Mouse (Mus musculus) heart, adult 9 months (tissue): ENCODE measurements at regions not wholly inside any gene's neighbourhood (a gene's known extent, or its start where the extent isn't known, plus 50 kb on each side); places are given as distances from the start of the nearest gene placed in this dataset.

Experiments used
- DNase-seq, 2 experiments: peaks; one replicate each; pipeline ENCODE4 v3.0.0; 2022; ENCODE audit warnings: low spot score in 2 of 2

GRCm38 (mm10) chr17:45291052-45291451 lies 142.5 kb downstream of the Cdc5l start:
- DNase-seq, result no peak

- DNase-seq, result no peak
Measured at GRCm38 (mm10) chr17:45285621-45286189, 147.8 kb downstream of the Cdc5l start.

DNA sequence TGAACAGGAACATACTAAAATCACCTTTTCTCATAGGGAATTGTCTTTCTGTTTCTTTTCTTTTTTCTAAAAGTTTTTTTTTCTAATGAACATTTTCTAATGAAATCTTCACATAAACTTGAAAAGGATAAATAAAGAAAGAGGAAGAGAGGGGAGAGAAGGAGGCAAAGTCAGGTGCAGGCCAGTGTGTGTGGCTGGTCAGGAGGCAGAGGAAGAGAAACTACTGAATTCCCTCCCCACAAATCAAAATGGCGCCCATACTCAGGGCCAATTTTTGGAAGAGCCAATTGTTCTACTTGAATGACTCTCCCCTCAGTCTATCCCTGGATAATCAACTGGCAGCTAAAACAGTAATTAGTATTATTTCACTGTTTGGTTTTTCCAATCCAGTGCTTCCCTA lies 152.0 kb downstream of the Cdc5l start:
- DNase-seq, result no peak

- no peak for DNase-seq
Measured at GRCm38 (mm10) chr17:45279811-45280205, 153.7 kb downstream of the Cdc5l start.

- no peak for DNase-seq
Measured at GRCm38 (mm10) chr17:45279075-45279810, 154.3 kb downstream of the Cdc5l start.

DNA sequence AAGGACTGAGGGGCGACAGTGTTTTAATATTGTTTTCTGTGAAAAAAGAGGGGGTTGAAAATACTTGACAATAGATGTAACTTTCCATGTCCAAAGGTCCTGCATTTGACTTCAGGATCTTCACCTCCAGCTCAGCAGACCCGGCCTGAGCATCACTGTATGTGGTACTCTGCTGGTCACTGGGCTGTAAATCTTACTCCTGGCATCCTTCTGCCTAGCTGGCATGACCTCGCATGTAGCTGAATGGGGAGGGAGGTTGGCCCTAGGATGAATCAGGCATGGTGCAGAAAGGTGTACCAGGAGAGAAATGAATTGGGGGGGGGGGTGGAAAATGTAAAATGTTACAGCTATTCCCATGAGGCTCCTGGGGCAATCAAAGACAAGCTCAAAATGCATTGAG lies 156.0 kb downstream of the Cdc5l start:
- no peak for DNase-seq

- no peak for DNase-seq
Measured at GRCm38 (mm10) chr17:45276686-45277405, 156.7 kb downstream of the Cdc5l start.

DNA sequence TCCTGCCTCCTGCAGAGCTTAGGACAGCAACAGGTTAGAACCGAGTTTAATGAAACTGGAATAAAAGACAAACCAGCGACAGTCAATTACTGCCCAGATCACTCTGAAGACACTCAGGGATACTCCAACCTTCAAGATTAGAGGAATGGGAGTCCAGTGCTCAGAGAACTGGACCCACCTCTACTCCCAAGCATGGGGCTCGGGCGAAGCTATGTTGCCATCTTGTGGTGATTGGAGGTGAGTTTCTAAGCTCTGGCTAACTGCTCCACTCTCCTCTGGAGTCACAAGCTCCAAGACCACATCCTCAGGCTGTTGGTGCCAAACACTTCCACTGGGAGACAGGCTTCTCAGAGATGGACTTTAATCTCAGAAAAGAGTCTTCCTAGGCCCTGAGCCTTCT lies 158.6 kb downstream of the Cdc5l start:
- no peak for DNase-seq

DNA sequence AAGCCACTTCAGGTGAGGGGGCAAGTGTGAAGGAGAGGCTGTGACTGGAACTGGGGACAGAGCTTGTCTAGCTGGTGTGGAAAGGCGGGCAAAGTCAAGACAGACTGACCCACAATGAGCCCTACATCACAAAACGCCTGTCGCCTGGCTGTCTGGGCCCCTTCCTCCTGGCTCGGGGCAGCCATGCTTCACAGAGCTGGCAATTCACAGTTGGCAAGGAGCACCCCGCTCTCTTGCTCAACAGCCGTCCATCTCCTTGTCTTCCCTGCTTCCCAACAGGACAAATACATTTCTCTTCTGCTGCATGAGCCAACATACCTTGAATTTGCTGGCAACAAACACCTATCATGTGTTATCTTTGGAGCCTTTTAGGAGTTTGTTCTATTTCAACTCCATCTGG lies 166.8 kb downstream of the Cdc5l start:
- DNase-seq, result no peak

DNA sequence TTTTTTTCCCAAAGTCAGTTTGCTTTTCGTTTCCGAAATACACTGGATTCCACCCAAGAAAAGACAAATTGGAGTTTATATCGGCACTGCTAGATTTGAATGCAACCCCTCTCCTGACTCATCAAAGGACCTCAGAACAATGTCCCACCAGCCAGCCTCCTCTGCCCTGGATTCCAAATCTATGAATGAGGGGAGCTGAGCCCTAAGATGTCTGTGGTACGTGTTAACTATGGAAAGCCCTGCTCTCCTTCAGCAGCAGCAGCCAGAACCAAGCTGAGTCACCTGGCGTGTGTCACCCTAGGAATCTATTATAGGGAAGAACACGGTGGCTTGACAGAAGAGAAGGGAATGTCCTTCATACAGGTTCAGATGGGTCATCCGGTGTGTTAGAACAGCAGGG lies 167.9 kb downstream of the Cdc5l start:
- no peak for DNase-seq

DNA sequence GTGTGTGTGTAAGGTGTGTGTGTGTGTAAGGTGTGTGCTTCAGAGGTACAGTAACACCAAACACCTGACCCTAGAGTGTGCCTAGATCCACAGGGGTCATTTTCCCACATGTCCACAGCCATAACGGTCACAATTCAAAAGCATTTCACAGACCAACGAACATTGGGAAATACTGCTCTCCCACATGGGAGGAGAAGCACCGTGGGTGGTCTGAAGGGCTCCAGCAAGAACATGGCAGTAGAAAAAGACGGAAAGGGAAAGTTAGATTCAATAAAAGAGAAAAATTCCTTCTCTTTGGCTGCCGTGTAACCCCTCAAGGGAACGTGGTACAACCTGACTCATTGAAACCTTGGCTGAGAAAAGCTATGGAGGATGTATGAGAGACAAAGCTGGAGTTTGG lies 169.1 kb downstream of the Cdc5l start:
- DNase-seq, result no peak

- peak in 1 of 2 experiments; percentile 8 for DNase-seq
Measured at GRCm38 (mm10) chr17:45260421-45260820, 173.1 kb downstream of the Cdc5l start.

DNA sequence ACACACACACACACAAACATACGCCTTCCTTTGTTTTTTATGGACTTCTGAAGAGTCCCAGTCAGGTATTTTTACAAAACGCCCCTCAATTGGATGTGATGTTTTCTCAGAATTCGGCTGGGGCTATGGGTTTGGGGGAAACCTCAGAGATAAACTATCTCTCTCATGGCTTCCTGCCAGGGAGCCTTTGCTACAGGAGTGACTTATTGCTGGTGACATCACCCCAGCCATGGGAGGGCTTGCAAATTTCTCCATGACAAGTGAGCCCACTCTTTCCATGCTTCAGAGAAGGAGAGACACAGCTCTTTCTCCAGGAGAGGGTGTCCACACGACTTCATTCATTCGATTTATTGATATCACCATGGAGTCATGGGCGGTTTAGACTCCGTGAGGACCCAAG lies 175.5 kb downstream of the Cdc5l start:
- no peak for DNase-seq

DNA sequence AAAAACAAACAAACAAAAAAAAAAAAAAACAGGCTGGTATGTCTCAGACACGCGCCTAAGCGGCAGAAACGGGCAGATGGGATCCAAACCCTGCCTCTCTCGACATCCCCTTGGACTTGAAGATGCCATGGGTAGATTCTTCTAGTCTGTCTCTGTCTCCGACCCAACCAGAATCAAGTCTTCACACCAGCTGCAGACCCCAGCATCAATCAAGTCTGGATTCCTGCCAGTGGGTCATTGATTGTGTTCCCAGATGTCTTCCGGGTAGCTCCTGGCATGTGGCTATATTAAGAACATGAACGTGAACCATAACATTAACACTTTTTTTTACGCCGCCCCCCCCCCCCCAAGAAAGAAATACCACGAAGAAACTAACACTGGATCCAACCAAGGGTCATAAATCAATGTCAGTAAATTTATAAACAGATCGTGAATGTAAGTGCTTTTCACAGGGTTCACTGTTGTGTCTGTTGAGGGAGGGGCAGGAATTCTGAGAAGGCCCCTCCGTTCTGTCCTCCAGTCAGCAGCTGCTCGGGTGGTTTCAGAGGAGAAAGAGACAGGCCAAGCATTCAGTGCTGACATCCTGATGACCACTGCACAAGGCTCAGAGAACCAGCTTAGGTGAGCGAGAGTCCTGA lies 180.8 kb downstream of the Cdc5l start:
- no peak for DNase-seq

DNA sequence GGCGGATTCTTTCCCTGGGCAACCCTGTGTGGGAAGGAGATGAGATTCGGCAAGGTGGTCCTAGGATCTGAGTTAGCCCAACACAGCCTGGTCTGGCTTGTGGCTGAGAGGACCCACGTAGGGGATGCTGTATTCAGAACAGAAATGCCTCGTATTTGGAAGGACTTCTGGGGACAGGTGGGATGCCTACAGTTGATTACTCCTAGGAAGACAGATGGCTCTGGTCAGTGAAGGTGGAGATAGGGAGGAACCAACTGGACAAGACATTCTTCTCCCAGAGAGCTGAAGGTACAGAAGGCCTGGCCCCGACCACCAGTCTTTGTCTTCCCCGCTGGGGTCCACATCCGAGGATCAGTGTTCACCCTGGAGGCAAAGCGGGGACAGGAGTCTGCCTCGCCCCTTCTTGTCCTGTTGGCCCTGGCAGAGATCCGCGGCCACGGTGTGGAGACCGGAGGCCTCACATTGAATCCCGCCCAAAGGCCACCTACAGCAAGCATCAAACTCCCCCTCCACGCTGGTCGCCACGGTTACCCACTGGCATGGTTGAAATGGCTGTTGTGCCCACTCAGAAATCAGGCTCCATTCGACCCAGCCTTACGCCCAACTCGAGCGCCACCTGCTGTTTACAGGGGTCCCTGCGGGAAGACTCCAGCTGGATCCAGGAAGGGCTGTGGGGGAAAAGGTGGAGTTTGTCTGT lies 182.4 kb downstream of the Cdc5l start:
- peak in 1 of 2 experiments; percentile 18 for DNase-seq

GRCm38 (mm10) chr17:45250450-45250849 lies 183.1 kb downstream of the Cdc5l start:
- no peak for DNase-seq

GRCm38 (mm10) chr17:45247142-45248137 lies 186.1 kb downstream of the Cdc5l start:
- DNase-seq, result peak; percentile 12 to 41

DNA sequence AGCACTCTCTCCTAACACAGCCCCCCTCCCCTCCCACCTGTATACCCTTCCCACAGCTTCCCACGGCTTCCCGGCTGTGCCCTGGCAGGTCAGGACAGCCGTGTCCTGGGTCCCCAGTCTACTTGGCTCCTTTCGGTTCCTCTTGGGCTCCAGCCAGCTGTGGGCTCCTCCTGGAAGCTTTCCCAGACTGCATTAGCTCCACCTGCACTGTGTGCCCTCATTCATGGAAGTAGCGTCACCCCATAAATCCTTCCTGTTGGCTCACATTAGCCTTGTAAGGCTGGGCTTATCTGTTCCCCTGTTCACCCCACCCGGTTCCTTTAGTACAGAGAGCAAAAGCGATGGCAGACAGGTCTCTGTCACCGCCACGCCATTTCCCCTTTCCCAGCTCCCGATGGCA lies 188.7 kb downstream of the Cdc5l start:
- DNase-seq, result no peak

GRCm38 (mm10) chr17:45243103-45243502 lies 190.4 kb downstream of the Cdc5l start:
- DNase-seq, result no peak

DNA sequence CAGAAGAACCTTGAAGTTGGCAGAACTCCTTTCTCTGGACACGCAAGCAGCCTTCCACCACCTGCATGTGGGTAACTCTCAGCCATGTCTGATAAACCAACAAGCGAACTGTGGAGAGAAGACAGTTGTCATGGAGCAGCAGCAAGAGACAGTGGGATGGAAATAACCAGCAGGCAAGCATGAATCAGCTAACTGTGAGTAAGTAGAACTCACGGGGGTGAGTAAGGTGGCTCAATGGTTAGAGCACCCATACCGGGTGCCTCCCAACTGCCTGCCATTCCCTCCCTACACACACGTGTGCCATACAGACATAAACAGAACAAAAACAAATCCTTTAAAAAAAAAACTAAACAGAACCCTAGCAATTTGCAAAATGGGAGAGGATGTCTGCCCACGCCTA lies 191.5 kb downstream of the Cdc5l start:
- no peak for DNase-seq
